Mouse (Mus musculus) small intestine, adult 10 weeks (tissue): ENCODE measurements around the gene Ppp1r14b. TPM values are rescaled to one million over a fixed set of nuclear protein-coding genes. Genes with fewer than 3 reads are reported as not detected.

ENCODE experiments used
- polyA plus RNA-seq: library from polyadenylated mRNA; stranded (reverse); fragments of 350-450 nt; fragmentation: Illumina TruSeq; extraction: RNeasy Lipid Tissue Mini Kit (QIAGEN cat#74804); gene quantifications from one replicate; pipeline ENCODE4 v1.2.3, GENCODE M21; 2014; ENCODE audit warnings: low replicate concordance

Ppp1r14b gene
- 4.2 TPM for polyA plus RNA-seq

DNA sequence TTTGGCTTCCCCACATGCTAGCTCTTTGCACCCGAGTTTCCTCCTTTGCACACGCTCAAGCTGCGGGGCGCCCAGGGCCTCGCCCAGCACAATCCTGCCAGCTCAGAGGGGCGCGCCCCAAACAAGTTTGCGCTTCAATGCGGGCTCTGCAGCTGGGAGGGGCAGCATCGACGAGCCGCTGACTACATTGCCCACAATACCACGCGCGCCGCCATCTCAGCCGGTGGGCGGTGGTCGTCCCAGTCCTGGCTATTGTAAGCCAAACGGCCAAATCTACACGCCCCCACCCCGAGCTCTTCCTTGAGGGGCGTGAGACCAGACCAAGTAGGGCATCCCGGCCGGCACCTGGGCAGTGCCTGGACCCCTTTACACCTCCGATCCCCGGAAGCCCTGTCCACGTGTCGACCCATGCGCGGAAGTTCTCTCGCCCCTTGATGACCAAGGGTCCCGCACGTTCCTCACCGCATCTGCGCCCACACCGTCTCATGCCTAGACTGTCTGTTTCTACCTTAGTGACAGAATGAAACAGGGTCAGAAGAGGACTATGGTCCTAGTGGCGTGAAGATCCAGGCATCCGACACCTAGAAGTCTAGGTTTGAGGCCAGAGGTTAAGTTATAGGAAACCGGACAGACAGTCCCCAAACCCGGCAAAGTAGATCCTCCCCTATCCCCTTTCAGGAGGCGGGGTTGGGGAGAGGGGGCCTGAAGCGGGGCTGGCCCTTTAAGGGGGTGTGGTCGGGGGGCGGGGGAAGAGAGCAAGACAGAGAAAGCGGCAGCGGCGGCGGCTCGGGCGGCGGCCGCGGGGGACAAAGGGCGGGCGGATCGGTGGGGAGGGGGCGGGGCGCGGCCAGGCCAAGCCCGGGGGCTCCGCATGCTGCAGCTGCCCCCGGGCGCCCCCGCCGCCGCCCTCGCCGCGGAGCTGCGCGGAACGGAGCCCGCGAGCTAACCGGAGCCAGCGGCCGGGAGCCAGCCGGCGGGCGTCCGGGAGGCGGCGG lies at the start of gene Ppp1r14b:
Gene Ppp1r14b (plus strand): TSS at position 758 of the 995 bp plus-strand sequence.

GRCm38 (mm10) chr19:6925307-6925573 lies 49.5 kb upstream of the Ppp1r14b start, which contains the start of gene Catsperz:
Catsperz (minus strand) TSS chr19:6925380.

DNA sequence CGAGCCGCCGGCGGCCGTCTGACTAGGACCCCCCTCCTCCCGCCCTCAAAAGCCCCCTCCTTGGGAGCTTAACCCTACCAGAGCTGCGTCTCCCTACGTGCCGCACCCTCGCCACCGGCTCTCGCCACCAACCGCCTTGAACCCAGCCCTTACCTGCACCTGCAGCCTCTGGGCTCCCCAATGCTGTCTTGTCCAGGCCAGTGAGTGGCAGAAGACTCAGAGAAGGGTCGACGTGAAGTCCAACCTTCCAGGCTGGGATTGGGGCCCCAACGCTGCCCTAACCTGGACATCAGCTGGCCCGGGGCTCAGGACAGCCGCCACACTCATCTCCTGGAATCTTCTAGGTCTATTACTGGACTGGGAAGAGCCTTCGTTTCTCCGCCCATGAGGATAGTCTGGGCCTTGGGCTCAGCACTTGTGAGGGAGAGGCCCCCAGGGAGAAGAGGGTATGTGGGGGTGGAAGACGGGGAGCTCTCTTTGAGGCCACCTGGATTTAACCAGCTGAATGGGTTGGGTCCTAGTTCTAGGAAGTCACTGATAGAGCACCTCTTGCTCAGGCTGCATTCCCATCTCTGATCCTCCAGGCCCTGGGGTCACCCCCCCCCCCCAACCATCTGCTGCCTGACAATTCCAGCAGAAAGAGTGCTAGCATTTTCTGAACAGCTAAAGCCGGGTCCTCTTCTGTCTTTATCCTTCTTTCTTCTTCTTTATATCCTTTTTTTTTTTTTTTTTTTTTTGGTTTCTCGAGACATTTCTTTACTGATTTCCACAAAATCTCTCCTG lies 40.4 kb upstream of the Ppp1r14b start, which contains the start of gene Kcnk4:
Gene Kcnk4 (minus strand): TSS at position 321 of the 783 bp plus-strand sequence.

GRCm38 (mm10) chr19:6941372-6942248 lies 33.2 kb upstream of the Ppp1r14b start, which contains the start of gene Bad:
Bad (plus strand) TSS chr19:6941861.

DNA sequence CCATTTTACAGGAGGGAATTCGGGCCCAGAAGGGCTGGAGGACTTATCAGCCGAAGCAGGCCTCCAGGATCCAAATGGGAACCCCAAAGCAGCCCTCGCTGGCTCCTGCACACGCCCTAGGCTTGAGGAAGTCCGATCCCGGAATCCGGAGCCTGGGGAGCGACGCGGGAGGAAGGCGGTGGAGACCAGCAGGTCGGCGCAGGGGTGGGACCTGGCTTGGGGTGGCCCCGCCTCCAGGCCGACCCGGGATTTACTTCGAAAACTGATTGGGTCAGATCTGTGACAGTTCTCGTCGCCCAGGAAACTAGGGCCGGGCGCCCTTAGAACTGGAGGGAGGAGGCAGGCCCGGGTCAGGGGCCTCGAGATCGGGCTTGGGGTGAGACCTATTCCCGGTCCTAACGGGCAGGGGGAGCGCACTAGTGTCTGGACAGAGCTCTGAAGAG lies 32.5 kb upstream of the Ppp1r14b start, which contains the start of gene Gpr137:
Gene Gpr137 (minus strand): TSS at position 232 of the 443 bp plus-strand sequence.

GRCm38 (mm10) chr19:6975537-6976521 lies 1.1 kb downstream of the Ppp1r14b start, which contains the start of gene Plcb3:
Plcb3 (minus strand) TSS chr19:6976470.

DNA sequence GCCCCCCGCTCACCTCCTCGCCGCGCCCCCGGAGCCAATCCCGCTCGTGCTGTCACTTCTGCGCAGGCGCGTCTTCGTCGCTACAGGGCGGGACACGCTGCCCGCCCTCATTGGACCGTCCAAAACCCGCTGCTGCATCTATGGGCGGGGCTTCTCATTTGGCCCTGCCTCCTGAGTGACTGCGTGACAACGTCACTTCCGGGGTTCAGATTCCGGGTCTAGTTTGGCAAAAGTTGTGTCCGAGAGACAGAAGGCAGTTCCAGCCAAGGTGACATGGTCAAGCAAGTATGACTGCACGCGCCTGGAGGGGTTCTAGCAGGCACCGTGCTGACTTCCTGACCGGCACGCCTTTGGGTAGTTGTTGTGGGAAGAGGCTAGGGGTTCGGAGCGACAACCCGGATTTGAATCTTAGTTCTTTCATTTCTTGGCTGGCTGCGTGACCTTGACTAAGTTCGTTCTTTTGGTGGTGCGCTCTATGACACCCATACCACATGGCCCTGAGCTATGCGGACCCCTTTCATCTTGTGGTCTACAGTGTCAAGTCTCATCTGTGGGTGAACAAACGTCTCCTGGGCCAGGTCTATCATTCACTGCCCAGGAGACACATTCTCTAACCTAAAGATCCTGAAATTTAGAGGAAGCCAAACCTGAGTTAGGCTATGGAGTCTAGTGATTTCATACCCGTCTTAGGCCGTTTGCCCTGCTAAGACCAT lies 5.8 kb downstream of the Ppp1r14b start, which contains the start of gene Fkbp2:
Gene Fkbp2 (minus strand): TSS at position 121 of the 713 bp plus-strand sequence.

GRCm38 (mm10) chr19:6987061-6987903 lies 12.5 kb downstream of the Ppp1r14b start, which contains the start of gene Vegfb:
Vegfb (minus strand) TSS chr19:6987651.

GRCm38 (mm10) chr19:6992011-6992858 lies 17.5 kb downstream of the Ppp1r14b start, which contains the start of gene Dnajc4:
Dnajc4 (minus strand) TSS chr19:6992572.

DNA sequence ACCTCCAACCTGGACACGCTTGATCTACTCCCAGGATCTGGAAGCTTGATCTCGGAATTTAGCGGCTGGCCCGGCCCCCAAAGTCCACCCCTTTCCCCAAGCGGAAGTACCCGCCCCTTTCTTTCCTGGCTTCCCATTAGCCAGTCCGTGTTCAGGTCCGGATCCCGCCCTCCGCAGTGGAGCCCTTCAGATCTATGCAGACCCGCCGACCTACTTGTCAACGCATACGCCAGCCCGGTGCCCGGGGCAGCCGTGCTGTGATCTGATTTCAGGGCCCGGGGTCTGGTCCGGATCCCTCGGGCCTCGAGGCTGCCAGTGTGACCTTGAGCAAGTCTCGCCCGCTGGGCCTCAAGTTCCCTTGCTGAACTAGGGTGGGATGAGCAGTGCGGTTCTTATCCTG lies 21.2 kb downstream of the Ppp1r14b start, which contains the start of the genes Nudt22 and Trpt1:
Gene Nudt22 (minus strand): TSS at position 112 of the 400 bp plus-strand sequence.
Gene Trpt1 (plus strand): TSS at position 126 of the 400 bp plus-strand sequence.

DNA sequence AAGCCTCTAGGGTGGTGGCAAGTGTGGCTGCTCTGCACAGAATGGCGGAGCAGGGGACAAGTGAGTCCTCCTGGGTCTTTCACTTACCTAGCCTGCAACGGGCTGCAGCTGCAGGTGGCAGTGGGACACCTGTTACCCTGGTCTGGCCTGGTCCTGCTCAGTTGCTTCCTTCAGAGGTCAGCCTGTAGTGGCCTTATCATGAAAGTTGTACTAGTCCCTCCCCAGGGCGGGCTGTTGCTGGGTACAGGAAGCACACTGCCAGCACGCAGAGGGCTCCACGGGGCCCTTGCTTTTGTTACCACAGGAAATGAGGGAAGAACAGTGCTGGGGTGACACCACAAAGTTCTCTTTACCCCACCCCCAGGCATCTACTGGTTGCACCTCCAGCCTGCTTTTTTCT lies 44.4 kb downstream of the Ppp1r14b start, which contains the start of gene Fermt3:
Gene Fermt3 (minus strand): TSS at position 279 of the 400 bp plus-strand sequence.

Other genes with a start within 250 kb of the Ppp1r14b start
- gene Rps6ka4, start 134.3 kb upstream of the Ppp1r14b start, polyA plus RNA-seq, result not detected
- not detected for gene Ccdc88b, start 116.8 kb upstream of the Ppp1r14b start, polyA plus RNA-seq
- 6.8 TPM for gene Trmt112, start 65.3 kb upstream of the Ppp1r14b start, polyA plus RNA-seq
- gene Prdx5, start 64.9 kb upstream of the Ppp1r14b start, polyA plus RNA-seq, result 30.6 TPM
- gene Esrra, start 53.2 kb upstream of the Ppp1r14b start, polyA plus RNA-seq, result 16.2 TPM
- gene Catsperz, start 49.6 kb upstream of the Ppp1r14b start, polyA plus RNA-seq, result not detected
- not detected for gene Kcnk4, start 40.5 kb upstream of the Ppp1r14b start, polyA plus RNA-seq
- gene Bad, start 33.1 kb upstream of the Ppp1r14b start, polyA plus RNA-seq, result 0.41 TPM
- gene Gpr137, start 32.5 kb upstream of the Ppp1r14b start, polyA plus RNA-seq, result not detected
- gene Plcb3, start 1.5 kb downstream of the Ppp1r14b start, polyA plus RNA-seq, result 18.0 TPM
- 7.6 TPM for gene Fkbp2, start 5.5 kb downstream of the Ppp1r14b start, polyA plus RNA-seq
- gene Vegfb, start 12.7 kb downstream of the Ppp1r14b start, polyA plus RNA-seq, result 1.9 TPM
- gene Dnajc4, start 17.6 kb downstream of the Ppp1r14b start, polyA plus RNA-seq, result not detected
- gene Nudt22, start 21.1 kb downstream of the Ppp1r14b start, polyA plus RNA-seq, result not detected
- gene Trpt1, start 21.2 kb downstream of the Ppp1r14b start, polyA plus RNA-seq, result 0.41 TPM
- gene Fermt3, start 44.5 kb downstream of the Ppp1r14b start, polyA plus RNA-seq, result 0.15 TPM
- 19.6 TPM for gene Stip1, start 65.0 kb downstream of the Ppp1r14b start, polyA plus RNA-seq
- gene Macrod1, start 81.8 kb downstream of the Ppp1r14b start, polyA plus RNA-seq, result 1.7 TPM
- not detected for gene Flrt1, start 130.8 kb downstream of the Ppp1r14b start, polyA plus RNA-seq
- gene Otub1, start 231.3 kb downstream of the Ppp1r14b start, polyA plus RNA-seq, result 7.0 TPM
- gene Cox8a, start 242.6 kb downstream of the Ppp1r14b start, polyA plus RNA-seq, result 78.7 TPM